Mouse (Mus musculus) retina, postnatal 7 days (tissue): ENCODE measurements around the gene Ptprn2.
"Not testable (repeated sequence)": the region's sequence is repeated elsewhere in the genome, so short reads cannot be mapped to it uniquely, and the experiment has no call there.

Source experiments
- DNase-seq: peaks from one replicate; pipeline ENCODE4 v3.0.0-alpha.2; 2012; ENCODE audit warnings: low read depth, low spot score

The Ptprn2 gene

GRCm38 (mm10) chr12:116485591-116486403 lies at the start of gene Ptprn2:
TSS of gene Ptprn2 (plus strand) at chr12:116485720.
- DNase-seq: peak; percentile 69

DNA sequence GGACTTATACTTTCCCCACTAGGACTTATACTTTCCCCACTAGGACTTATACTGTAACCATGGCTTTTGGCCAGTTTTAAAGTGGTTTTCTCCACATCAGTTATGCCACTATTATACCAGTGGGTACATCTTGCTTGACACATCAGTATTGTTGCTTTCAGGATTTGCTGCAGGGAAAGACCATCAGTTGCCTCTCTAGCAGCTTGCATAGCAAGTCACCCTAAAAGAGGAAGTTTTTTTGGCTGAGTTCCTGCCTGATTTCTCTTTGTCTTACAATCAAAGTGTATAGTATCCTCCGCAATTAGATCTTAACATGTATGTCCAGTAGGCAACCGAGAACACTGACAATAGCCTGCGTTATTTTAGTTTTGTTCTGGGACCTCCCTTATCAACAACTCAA lies 49.4 kb upstream of the Ptprn2 start:
- DNase-seq: no peak

DNA sequence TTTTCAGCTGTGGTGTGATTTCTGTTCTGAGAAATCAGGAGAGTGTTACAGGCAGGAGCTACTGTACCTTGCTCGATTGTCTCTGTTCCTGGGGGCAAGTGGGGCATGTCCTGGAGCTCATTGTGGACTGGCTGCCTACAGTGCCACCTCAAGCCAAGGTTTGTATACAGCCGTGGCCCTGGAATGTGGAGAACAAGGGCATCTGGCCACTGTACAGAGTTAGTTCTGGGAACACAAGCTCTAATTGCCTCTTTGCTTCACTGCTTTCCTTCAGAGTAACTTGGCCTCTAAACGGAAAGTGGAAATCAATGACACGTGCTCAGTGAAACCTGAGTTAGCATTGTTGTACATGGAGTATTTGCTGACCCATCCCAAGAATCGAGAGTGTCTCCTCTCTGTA lies 46.9 kb upstream of the Ptprn2 start:
- DNase-seq: no peak

DNA sequence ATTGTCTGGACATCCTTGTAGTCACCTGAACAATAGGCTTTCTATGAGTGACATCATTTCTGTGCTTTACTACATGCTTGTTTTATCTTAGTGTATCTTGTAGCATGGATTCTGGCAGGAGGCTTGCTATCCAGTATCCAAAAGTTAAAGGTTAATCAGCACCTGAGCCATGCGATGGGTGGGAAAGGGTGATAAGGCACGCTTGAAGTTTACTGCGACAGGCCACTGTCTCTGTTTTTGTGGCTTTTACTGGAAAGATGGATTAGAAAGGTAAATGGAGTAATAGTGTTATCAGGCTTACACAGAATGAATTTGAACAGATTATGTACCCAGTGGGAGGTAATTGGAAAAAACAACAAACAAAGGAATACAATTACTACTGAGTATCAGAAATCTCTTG lies 43.3 kb upstream of the Ptprn2 start:
- no peak for DNase-seq

DNA sequence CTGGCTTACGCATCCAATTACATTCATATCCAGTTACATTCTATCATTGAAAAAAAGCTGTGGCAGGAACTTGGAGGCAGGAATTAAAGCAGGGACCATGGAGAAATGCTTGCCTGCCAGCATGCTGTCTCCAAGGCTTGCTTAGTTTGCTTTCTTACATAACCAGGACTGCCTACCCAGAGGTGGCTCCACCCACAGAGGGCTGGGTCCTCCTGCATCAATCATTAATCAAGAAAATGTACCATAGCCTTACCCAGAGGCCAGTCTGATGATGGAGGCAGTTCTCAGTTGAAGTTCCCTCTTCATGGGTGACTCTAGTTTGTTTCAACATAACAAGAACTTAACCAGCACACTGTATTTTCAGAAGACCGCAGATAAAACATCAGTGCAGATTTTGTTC lies 36.0 kb upstream of the Ptprn2 start:
- no peak for DNase-seq

DNA sequence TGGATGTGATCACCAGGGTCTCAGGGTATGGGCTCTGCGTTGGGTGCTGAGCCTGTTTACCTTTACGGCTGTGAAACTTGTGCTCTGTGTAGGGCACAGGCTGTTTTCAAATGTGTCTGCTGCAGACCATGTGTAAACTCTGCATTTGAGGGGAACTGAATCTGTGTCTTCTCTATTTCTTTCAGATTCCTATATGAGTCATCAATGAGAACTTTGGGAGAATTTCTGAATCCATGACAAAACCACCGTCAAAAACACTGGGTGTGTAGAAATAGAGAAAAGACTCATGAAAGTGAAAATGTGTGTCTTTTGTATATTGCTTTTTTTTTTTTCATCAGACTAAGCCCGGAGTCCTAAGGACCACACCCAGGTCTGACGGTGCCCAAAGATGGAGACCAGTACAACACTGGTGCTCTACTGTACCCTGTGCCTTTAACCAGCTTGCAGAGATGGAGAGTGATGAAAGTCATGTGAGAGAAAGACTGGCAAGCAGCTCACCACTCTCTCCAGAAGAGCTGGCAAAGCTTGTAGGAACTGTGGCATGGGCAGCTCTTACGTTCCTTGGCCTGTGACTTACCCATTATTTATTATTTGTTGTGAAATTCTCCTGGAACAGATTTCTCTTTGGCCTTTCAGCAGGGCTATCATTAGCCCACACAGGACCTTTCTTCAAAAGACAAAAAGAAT lies 25.0 kb upstream of the Ptprn2 start:
- DNase-seq: no peak

DNA sequence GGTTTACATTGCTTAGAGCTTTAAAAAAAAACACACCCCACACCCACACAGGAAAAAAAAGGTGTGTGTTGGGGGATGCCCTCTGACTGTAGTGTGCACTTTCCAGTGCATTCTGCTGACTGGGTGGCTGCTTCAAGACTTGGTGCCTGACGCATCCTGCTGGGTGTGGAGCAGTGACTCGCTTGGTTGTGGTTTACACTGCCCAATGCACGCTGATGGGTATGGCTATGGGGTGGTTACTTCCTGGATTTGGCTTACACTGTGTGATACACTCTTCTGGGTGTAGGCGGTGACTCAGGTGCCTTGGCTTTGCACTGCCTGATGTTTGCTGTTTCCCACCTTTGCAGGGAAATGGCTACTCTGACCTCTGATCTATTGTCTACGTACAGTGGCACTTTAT lies 18.5 kb upstream of the Ptprn2 start:
- DNase-seq: no peak

DNA sequence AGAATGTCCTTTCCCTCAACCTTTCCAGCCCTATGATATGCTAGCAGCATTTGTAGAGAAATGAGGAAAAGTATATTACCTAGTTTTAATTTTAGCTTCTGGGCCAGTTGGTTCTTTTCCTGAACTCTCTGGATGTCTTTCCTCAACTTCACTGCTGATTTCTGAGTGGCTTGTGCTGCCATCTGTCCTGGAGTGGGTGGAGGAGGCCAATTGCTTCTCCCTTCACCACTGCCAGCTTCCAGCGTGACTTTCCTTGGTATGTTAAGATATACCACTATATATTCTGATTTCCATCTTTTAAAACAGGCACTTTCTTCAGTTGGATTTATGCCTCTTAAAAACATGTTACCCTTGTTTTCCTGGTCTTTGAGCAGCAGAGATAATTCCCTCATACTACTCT lies 17.2 kb upstream of the Ptprn2 start:
- DNase-seq: no peak

GRCm38 (mm10) chr12:116469096-116469495 lies 16.4 kb upstream of the Ptprn2 start:
- DNase-seq: no peak

GRCm38 (mm10) chr12:116473264-116473663 lies 12.3 kb upstream of the Ptprn2 start:
- no peak for DNase-seq

DNA sequence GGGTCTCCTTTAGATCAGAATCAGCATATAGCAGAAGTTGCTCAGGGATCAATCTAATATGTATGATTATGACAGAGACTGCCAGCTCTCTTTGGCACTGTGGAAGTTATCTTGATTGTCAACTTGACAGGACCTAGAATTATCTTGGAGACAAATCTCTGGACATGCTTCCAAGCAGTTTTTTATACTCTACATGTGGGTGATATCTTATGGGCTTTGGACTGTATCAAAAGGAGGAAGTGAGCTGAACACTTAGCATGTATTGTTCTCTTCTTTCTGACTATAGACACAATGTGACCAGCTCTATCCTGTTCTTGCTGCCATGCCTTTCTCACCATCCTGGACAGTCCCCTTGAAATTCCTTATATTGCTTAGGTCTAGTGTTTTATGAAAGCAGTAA lies 11.8 kb upstream of the Ptprn2 start:
- no peak for DNase-seq

DNA sequence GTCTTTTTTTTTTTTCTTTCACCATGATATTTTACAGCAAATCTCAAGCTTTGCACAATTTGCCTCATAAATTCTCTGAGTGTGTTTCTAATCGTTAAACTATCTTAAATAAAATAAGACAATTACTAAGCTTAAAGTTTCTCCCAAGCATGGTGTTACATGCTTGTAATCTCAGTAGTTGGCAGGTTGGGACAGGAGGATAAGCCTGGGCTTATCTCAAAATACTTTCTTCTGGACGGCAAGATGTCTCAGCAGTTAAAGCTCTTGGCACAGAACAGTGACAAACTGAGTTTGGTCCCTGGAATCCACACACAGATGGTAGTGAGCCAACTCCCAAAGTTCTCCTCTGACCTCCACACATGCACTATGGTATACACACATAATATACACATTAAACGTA lies 10.8 kb upstream of the Ptprn2 start:
- no peak for DNase-seq

- no peak for DNase-seq
These were observed 6.7 kb upstream of the Ptprn2 start for GRCm38 (mm10) chr12:116478771-116479170.

GRCm38 (mm10) chr12:116481921-116482320 lies 3.6 kb upstream of the Ptprn2 start:
- DNase-seq: no peak

DNA sequence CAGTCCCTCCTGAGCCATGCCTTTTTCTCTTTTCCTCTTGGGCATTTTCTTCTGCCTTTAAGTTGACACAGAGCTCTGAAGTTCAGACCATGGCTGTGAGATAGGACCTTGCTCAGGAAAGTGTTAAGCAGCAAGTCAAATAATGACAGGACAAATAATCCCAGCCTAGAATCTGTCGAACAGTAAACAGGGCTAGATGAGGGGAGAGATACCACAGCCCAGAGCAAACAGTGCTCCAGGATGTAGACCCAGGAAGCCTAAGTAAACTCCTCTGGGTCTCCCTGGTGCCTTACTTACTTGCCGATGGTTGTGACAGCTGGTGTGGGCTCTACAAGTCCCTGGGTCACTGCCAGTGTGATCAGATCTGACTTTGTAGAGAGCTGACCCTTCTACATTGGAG lies 1.9 kb upstream of the Ptprn2 start:
- no peak for DNase-seq

DNA sequence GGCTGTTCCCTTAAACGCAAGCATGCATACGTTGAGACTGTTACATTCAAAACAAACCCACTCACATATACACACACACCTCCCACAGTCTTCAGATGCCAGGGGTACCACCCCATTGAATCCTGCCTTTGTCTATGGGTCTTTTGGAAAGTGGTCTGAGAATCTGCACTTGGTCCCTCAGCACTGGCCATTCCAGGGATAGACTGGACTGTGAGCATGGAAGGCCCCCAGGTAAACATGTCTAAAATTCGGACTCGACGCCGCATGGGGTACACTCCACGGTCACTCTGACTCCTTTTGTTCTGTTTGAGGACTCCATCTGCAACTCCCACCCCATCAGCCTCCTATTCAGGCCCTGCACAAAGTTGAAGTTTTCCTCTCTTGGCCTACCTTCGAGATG lies 529 bp upstream of the Ptprn2 start:
- DNase-seq: no peak

DNA sequence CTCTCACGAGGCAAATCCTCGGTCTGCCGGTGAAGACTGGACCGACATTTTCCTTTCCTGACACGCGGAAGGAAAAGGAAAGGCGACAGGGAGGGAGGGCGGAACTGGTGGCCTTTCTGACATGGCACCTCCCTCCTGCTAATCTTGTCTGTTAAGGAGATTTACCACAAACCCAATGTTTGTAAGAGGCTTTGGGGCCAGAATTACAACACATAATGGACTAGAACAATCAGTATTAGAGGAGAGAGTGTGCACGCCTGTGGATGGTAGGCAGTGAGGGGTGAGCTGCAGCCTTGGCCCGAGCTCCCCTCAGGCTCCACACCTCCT lies 847 bp downstream of the Ptprn2 start:
- DNase-seq: peak; percentile 71

DNA sequence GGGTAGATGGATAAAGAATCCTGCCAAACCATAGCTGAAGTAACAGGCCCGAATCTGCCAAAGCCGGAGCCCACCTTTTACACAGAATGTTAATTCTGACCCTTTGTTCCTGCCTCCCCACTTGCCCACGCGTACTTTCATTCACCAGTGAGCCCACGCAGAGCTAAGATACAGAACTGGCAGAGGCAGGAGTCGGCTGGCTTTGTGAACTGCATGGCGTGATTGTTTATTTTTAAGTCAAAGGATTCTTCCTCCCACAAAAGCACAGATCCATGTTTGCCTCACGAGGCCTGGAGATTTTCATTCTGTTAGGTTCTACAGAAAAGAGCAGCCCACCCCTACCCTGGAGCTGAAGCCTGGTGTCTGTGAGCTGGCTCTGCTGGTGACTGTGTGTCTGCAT lies 3.3 kb downstream of the Ptprn2 start:
- DNase-seq: no peak

- no peak for DNase-seq
These were observed 5.2 kb downstream of the Ptprn2 start for GRCm38 (mm10) chr12:116490575-116491356.

GRCm38 (mm10) chr12:116498666-116499065 lies 13.1 kb downstream of the Ptprn2 start:
- no peak for DNase-seq

DNA sequence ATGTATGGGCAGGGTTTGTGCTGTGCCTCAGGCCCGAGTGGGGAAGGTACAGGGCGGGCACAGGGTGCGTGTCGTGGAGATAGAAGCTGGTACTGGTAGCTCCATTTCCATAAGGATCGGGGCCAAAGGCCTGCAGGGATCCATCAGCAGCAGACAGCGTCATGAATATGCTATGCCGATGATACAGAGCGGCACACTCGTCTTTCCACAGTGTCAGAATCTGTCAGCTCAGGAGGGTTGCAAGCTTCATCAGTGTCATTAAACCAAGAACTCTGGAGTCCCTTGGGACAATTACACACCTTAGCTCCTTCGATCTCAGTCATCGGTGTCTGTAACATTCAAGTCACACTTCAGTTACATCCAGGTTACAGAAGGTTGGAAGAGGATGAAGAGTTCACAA lies 15.1 kb downstream of the Ptprn2 start:
- no peak for DNase-seq

DNA sequence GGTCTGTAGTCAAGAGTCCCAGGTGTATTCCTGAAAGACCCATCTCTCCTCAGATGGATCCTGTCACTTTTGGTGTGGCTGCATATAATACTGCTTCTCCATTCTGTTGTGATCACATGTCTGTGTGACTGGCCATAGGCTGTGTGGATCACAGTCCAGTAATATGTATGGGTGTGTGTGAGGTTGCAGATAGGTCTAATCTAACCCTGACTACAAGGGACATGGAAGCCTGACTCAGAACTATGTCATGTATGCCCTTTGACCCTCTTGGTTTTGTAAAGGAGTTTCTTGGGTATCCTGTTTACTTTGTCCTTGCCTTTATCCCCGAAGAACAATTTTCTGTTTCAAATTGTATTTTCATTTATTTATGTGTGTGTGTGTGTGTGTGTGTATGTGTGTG lies 27.0 kb downstream of the Ptprn2 start:
- DNase-seq: no peak

DNA sequence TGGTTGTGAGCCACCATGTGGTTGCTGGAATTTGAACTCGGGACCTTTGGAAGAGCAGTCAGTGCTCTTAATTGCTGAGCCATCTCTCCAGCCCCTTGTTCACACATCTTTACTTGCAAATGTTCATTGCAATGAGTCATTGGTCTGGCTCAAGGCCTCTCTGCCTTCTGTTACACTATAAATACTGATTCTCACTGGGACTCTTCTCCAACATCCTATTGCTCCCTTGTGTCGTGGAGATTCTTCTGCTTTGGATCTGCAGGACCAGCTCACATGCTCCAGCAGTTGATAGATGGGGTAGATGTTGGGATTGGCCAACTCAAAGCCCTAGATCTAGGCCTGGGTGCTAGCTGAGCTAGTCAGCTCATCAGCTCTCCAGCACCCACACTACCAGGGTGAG lies 28.3 kb downstream of the Ptprn2 start:
- DNase-seq: not testable (repeated sequence)
